31 mouse cellular contexts compared by ENCODE assay signal in genomic region chr2:106078591-106078990, GRCm38 (mm10).
DNase-seq lines count a peak whose midpoint lies in the region; ATAC-seq lines count a peak whose summit lies in the region.
"Had no signal": no experiment of that assay in that cellular context is flagged by ENCODE, and none has a peak within 500 bp of the region (broad histone marks: within the 10 kb centered on the region; RNA-seq: fewer than 3 reads in every experiment).

No protein-coding gene starts in this region.

- peak overlapping the region; percentile 4; the same call in 1 of the 2 replicates for H3K27ac ChIP-seq in forebrain, embryonic 11.5 days (ENCODE audit: low read depth, low read length)
- H3K27ac ChIP-seq in forebrain, embryonic 16.5 days (ENCODE audit: low read length): no peak overlapping the region
- H3K27ac ChIP-seq in midbrain, embryonic 12.5 days (replicated peaks): no peak overlapping the region
- no peak overlapping the region for H3K27ac ChIP-seq in midbrain, embryonic 14.5 days (replicated peaks; ENCODE audit: low read depth, low read length)
- H3K27ac ChIP-seq: embryonic facial prominence, embryonic 10.5 days; embryonic facial prominence, embryonic 13.5 days; gastrocnemius, adult 2 months; heart, embryonic 15.5 days; hindbrain, embryonic 10.5 days; hindbrain, embryonic 13.5 days; intestine, embryonic 15.5 days had no signal

- no peak overlapping the region for H3K9ac ChIP-seq in forebrain, embryonic 11.5 days (ENCODE audit: low read length)
- H3K9ac ChIP-seq in forebrain, embryonic 16.5 days (replicated peaks; ENCODE audit: low read depth, low read length): no peak overlapping the region
- H3K9ac ChIP-seq in midbrain, embryonic 12.5 days (replicated peaks): no peak overlapping the region
- H3K9ac ChIP-seq in midbrain, embryonic 14.5 days (replicated peaks; ENCODE audit: low read length): no peak overlapping the region
- H3K9ac ChIP-seq: embryonic facial prominence, embryonic 13.5 days; heart, embryonic 12.5 days; heart, embryonic 15.5 days; hindbrain, embryonic 13.5 days; intestine, embryonic 15.5 days had no signal

- H3K4me1 ChIP-seq in forebrain, embryonic 11.5 days (replicated peaks; ENCODE audit: control insufficient read depth, insufficient read depth, low read length): peaks cover 4% of the 10 kb centered on the region; the same call in 1 of the 2 replicates
- H3K4me1 ChIP-seq in forebrain, embryonic 16.5 days (replicated peaks; ENCODE audit: control insufficient read depth, insufficient read depth, low read length): peaks cover 4% of the 10 kb centered on the region
- H3K4me1 ChIP-seq in midbrain, embryonic 12.5 days: peaks cover 25% of the 10 kb centered on the region
- peaks cover 2% of the 10 kb centered on the region; the same call in 1 of the 2 replicates for H3K4me1 ChIP-seq in midbrain, embryonic 14.5 days (ENCODE audit: control insufficient read depth, insufficient read depth, low read length)
- H3K4me1 ChIP-seq: embryonic facial prominence, embryonic 13.5 days; heart, embryonic 12.5 days; heart, embryonic 15.5 days; intestine, embryonic 15.5 days had no signal

- no peak for DNase-seq in forebrain, embryonic 11.5 days (ENCODE audit: low spot score)
- no peak for DNase-seq in midbrain, embryonic 14.5 days
- peak; percentile 11 for DNase-seq in retina, embryonic 14.5 days (ENCODE audit: low spot score)
- DNase-seq in Muller cell, postnatal 12 days (ENCODE audit: inconsistent ontology term): no peak
- no peak for DNase-seq in right cerebral cortex, adult 18-20 months
- DNase-seq: adrenal gland, adult 2 months; adrenal gland, postnatal 14 days; B cell, adult 2 months; cerebellum, adult 11-12 months; cerebellum, adult 8-10 months; cerebellum, postnatal 10 days; cerebellum, postnatal 36 days; embryo, embryonic 11 days; gastrocnemius, adult 2 months; gastrocnemius, postnatal 14 days; heart, adult 18-20 months; heart, postnatal 10 days; heart, postnatal 36 days had no signal

- H3K4me3 ChIP-seq in forebrain, embryonic 11.5 days (ENCODE audit: low read depth, low read length): no peak overlapping the region
- H3K4me3 ChIP-seq in forebrain, embryonic 16.5 days (replicated peaks; ENCODE audit: low read length): no peak overlapping the region
- no peak overlapping the region for H3K4me3 ChIP-seq in midbrain, embryonic 12.5 days
- H3K4me3 ChIP-seq in midbrain, embryonic 14.5 days (replicated peaks; ENCODE audit: low read depth, low read length): no peak overlapping the region
- H3K4me3 ChIP-seq: embryonic facial prominence, embryonic 10.5 days; embryonic facial prominence, embryonic 13.5 days; erythroblast, embryonic 14.5 days; gastrocnemius, adult 2 months; heart, embryonic 12.5 days; heart, embryonic 15.5 days; hindbrain, embryonic 10.5 days; hindbrain, embryonic 13.5 days; intestine, embryonic 15.5 days had no signal

- H3K9me3 ChIP-seq in forebrain, embryonic 11.5 days (ENCODE audit: control insufficient read depth, low read length): no peaks in the 10 kb centered on the region
- H3K9me3 ChIP-seq in forebrain, embryonic 16.5 days (ENCODE audit: control insufficient read depth, low read length): no peaks in the 10 kb centered on the region
- H3K9me3 ChIP-seq in midbrain, embryonic 12.5 days: no peaks in the 10 kb centered on the region
- no peaks in the 10 kb centered on the region for H3K9me3 ChIP-seq in midbrain, embryonic 14.5 days (ENCODE audit: control insufficient read depth, low read length)
- H3K9me3 ChIP-seq: embryonic facial prominence, embryonic 10.5 days; embryonic facial prominence, embryonic 13.5 days; G1E; heart, embryonic 12.5 days; heart, embryonic 15.5 days; hindbrain, embryonic 10.5 days; hindbrain, embryonic 13.5 days; intestine, embryonic 15.5 days had no signal

- H3K4me2 ChIP-seq in forebrain, embryonic 11.5 days (ENCODE audit: low read depth, low read length, severe bottlenecking): no peak overlapping the region
- no peak overlapping the region for H3K4me2 ChIP-seq in forebrain, embryonic 16.5 days (ENCODE audit: low read length)
- no peak overlapping the region for H3K4me2 ChIP-seq in midbrain, embryonic 12.5 days (replicated peaks)
- H3K4me2 ChIP-seq in midbrain, embryonic 14.5 days (ENCODE audit: low read length): no peak overlapping the region
- H3K4me2 ChIP-seq: embryonic facial prominence, embryonic 13.5 days; heart, embryonic 12.5 days; heart, embryonic 15.5 days; hindbrain, embryonic 13.5 days; intestine, embryonic 15.5 days had no signal

- peaks cover 7% of the 10 kb centered on the region; the same call in 1 of the 2 replicates for H3K27me3 ChIP-seq in forebrain, embryonic 11.5 days (ENCODE audit: control insufficient read depth, insufficient read depth, low read length)
- peaks cover 9% of the 10 kb centered on the region; the same call in 1 of the 2 replicates for H3K27me3 ChIP-seq in forebrain, embryonic 16.5 days (replicated peaks; ENCODE audit: control insufficient read depth, insufficient read depth, low read length)
- H3K27me3 ChIP-seq in midbrain, embryonic 12.5 days: peaks cover 24% of the 10 kb centered on the region
- H3K27me3 ChIP-seq in midbrain, embryonic 14.5 days (ENCODE audit: control insufficient read depth, insufficient read depth, low read length): no peaks in the 10 kb centered on the region
- H3K27me3 ChIP-seq: CH12.LX; embryonic facial prominence, embryonic 13.5 days; heart, embryonic 15.5 days; intestine, embryonic 15.5 days had no signal

- peak; percentile 81 for ATAC-seq in forebrain, embryonic 11.5 days (replicated peaks; ENCODE audit: low FRiP score)
- ATAC-seq in forebrain, embryonic 16.5 days: no peak
- ATAC-seq in midbrain, embryonic 12.5 days (ENCODE audit: low FRiP score, low read depth): peak; percentile 68
- ATAC-seq in midbrain, embryonic 14.5 days (ENCODE audit: low FRiP score, low TSS enrichment): no peak; the same call in 1 of the 2 replicates
- ATAC-seq: hindbrain, embryonic 16.5 days; intestine, embryonic 15.5 days had no signal

- WGBS in forebrain, embryonic 11.5 days: 14% methylated on average over 3 of the region's 3 CpGs
- 9% methylated on average over 3 of the region's 3 CpGs for whole genome bisulfite sequencing in forebrain, embryonic 16.5 days
- WGBS in midbrain, embryonic 12.5 days: 20% methylated on average over 3 of the region's 3 CpGs
- 19% methylated on average over 3 of the region's 3 CpGs for WGBS in midbrain, embryonic 14.5 days

- no peaks in the 10 kb centered on the region for H3K36me3 ChIP-seq in forebrain, embryonic 11.5 days (ENCODE audit: control insufficient read depth, insufficient read depth, low read length)
- no peaks in the 10 kb centered on the region for H3K36me3 ChIP-seq in forebrain, embryonic 16.5 days (ENCODE audit: control insufficient read depth, insufficient read depth)
- no peaks in the 10 kb centered on the region for H3K36me3 ChIP-seq in midbrain, embryonic 12.5 days
- H3K36me3 ChIP-seq in midbrain, embryonic 14.5 days (ENCODE audit: control insufficient read depth, insufficient read depth, low read length): no peaks in the 10 kb centered on the region
- H3K36me3 ChIP-seq: embryonic facial prominence, embryonic 10.5 days; embryonic facial prominence, embryonic 13.5 days; G1E; heart, embryonic 12.5 days; heart, embryonic 15.5 days; hindbrain, embryonic 10.5 days; hindbrain, embryonic 13.5 days; intestine, embryonic 15.5 days had no signal

Comparison
In these comparisons a context has a peak if more than half of its experiments do, and no peak if none do; other contexts are left out.
1. ATAC-seq: peak in forebrain, embryonic 11.5 days (single experiment) and midbrain, embryonic 12.5 days (single experiment); none in forebrain, embryonic 16.5 days (single experiment) and midbrain, embryonic 14.5 days (single experiment).